Mouse (Mus musculus) G1E (cell line): Measurements from ENCODE around the gene Galnt3.

Experiments used
- CTCF ChIP-seq: IDR thresholded peaks from 2 replicates; pipeline ENCODE4 v1.5.1; 2012; ENCODE audit warnings: low read depth, low read length, inconsistent platforms, mixed read lengths
- POLR2AphosphoS5 ChIP-seq: IDR thresholded peaks from 2 replicates; pipeline ENCODE4 v1.6.1; 2012; ENCODE audit warnings: low read depth, low read length, inconsistent platforms; ENCODE audit not compliant: insufficient replicate concordance

- TF ChIP-seq CTCF (no peak), POLR2AphosphoS5 (no peak)
Measured at GRCm38 (mm10) chr2:66091296-66091695, 33.5 kb downstream of the Galnt3 start.
